Comparison of ENCODE assay signal across 10 mouse cellular contexts in the genomic region with DNA sequence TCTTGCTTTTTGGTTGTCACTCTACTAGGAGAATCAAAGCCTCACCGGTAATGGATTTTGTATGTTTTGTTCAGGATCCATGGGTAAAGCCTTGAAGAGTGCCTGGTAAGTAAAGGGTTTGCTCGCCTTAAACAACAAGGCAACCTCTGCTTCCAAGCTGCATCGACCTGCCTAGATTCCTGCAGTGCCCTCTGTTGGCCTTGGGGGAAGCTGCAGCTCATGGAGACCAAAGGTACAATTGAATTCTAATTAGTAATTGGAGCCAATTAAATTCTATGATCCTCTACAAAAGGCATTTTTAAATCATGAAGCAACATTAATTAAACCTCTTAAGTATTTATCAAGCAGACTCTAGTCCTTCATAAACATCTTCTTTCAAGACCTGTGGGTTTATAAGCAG.
DNase-seq lines count a peak whose midpoint lies in the region; ATAC-seq and TF ChIP-seq lines count a peak whose summit lies in the region.
"Had no signal": no experiment of that assay in that cellular context is flagged by ENCODE, and none has a peak within 500 bp of the region (broad histone marks: within the 10 kb centered on the region; RNA-seq: fewer than 3 reads in every experiment).

No protein-coding gene starts in this region.

- H3K4me1 ChIP-seq in kidney, postnatal 0 days (replicated peaks; ENCODE audit: insufficient read depth, low read length): no peaks in the 10 kb centered on the region
- 0 out of 2 replicates have a peak, but pooled peaks cover 5% of the 10 kb centered on the region for H3K4me1 ChIP-seq in kidney, embryonic 16.5 days (ENCODE audit: insufficient read depth, low read length)
- H3K4me1 ChIP-seq in cortical plate, adult 2 months (ENCODE audit: control insufficient read depth, insufficient read depth, low read length): no peaks in the 10 kb centered on the region
- peaks cover 13% of the 10 kb centered on the region; the same call in 1 of the 2 replicates for H3K4me1 ChIP-seq in small intestine, adult 2 months (ENCODE audit: control insufficient read depth, insufficient read depth, insufficient read length, low read length)
- H3K4me1 ChIP-seq: lung, embryonic 15.5 days had no signal

- TF ChIP-seq CTCF in kidney, postnatal 0 days (IDR thresholded peaks at IDR 0.05; ENCODE audit: low read depth): peak; percentile 52
- TF ChIP-seq CTCF in cortical plate, adult 2 months (IDR thresholded peaks at IDR 0.05; ENCODE audit: extremely low read depth, insufficient read depth, low read length): peak; percentile 27
- TF ChIP-seq CTCF in small intestine, adult 2 months (IDR thresholded peaks at IDR 0.05; ENCODE audit: extremely low read depth, insufficient read length, insufficient replicate concordance, low read depth, low read length): peak; percentile 67; the same call in 1 of the 2 replicates

- TF ChIP-seq POLR2A in cortical plate, adult 2 months (IDR thresholded peaks at IDR 0.05; ENCODE audit: extremely low read depth, insufficient read depth, low read length): no peak
- no peak for TF ChIP-seq POLR2A in small intestine, adult 2 months (IDR thresholded peaks at IDR 0.05; ENCODE audit: low read depth, low read length)

- ATAC-seq in kidney, postnatal 0 days (replicated peaks; ENCODE audit: low FRiP score, low read depth): no peak
- ATAC-seq in kidney, embryonic 16.5 days (ENCODE audit: low FRiP score, low TSS enrichment): no peak

- no peak overlapping the region for H3K27ac ChIP-seq in kidney, postnatal 0 days
- no peak overlapping the region for H3K27ac ChIP-seq in kidney, embryonic 16.5 days (ENCODE audit: low read length)
- no peak overlapping the region for H3K27ac ChIP-seq in cortical plate, adult 2 months (ENCODE audit: insufficient read depth, low read length)
- no peak overlapping the region for H3K27ac ChIP-seq in small intestine, adult 2 months (ENCODE audit: insufficient read depth, low read depth, low read length)
- H3K27ac ChIP-seq: lung, embryonic 15.5 days had no signal

- no peaks in the 10 kb centered on the region for H3K9me3 ChIP-seq in kidney, postnatal 0 days (replicated peaks; ENCODE audit: low read length)
- H3K9me3 ChIP-seq in kidney, embryonic 16.5 days (ENCODE audit: low read length): no peaks in the 10 kb centered on the region
- H3K9me3 ChIP-seq: lung, embryonic 15.5 days had no signal

- H3K27me3 ChIP-seq in kidney, postnatal 0 days (ENCODE audit: insufficient read depth, low read length): no peaks in the 10 kb centered on the region
- no peaks in the 10 kb centered on the region for H3K27me3 ChIP-seq in kidney, embryonic 16.5 days (ENCODE audit: insufficient read depth, low read length)
- H3K27me3 ChIP-seq in small intestine, adult 2 months (ENCODE audit: control insufficient read depth, insufficient read depth, low read length): no peaks in the 10 kb centered on the region
- H3K27me3 ChIP-seq: lung, embryonic 15.5 days had no signal

- no peak overlapping the region for H3K9ac ChIP-seq in kidney, postnatal 0 days (ENCODE audit: low read depth, low read length)
- no peak overlapping the region for H3K9ac ChIP-seq in kidney, embryonic 16.5 days (replicated peaks; ENCODE audit: low read length)
- H3K9ac ChIP-seq: lung, embryonic 15.5 days had no signal

- H3K36me3 ChIP-seq in kidney, postnatal 0 days (ENCODE audit: insufficient read depth, low read length): no peaks in the 10 kb centered on the region
- no peaks in the 10 kb centered on the region for H3K36me3 ChIP-seq in kidney, embryonic 16.5 days (ENCODE audit: insufficient read depth, low read length)
- H3K36me3 ChIP-seq in small intestine, adult 2 months (ENCODE audit: control insufficient read depth, insufficient read depth, low read length): no peaks in the 10 kb centered on the region
- H3K36me3 ChIP-seq: lung, embryonic 15.5 days had no signal

- WGBS in kidney, postnatal 0 days: 78% methylated on average over 3 of the region's 3 CpGs
- 73% methylated on average over 3 of the region's 3 CpGs for WGBS in kidney, embryonic 16.5 days
- WGBS in small intestine, adult 2 months: 58% methylated on average over 3 of the region's 3 CpGs

- DNase-seq in adrenal gland, postnatal 14 days: peak; percentile 32
- no peak for DNase-seq in adrenal gland, adult 8-10 months
- no peak for DNase-seq in kidney, postnatal 0 days (ENCODE audit: low spot score)
- DNase-seq in layer of hippocampus, postnatal 14 days (ENCODE audit: low spot score in 2 of 2): no peak
- no peak for DNase-seq in layer of hippocampus, adult 11-12 months (ENCODE audit: low spot score)
- DNase-seq: cerebellum, adult 11 months had no signal

- no peak overlapping the region for H3K4me2 ChIP-seq in kidney, postnatal 0 days (ENCODE audit: low read length)
- no peak overlapping the region for H3K4me2 ChIP-seq in kidney, embryonic 16.5 days (replicated peaks; ENCODE audit: low read depth, low read length)
- H3K4me2 ChIP-seq: lung, embryonic 15.5 days had no signal

- no peak overlapping the region for H3K4me3 ChIP-seq in kidney, postnatal 0 days (replicated peaks; ENCODE audit: low read depth, low read length)
- no peak overlapping the region for H3K4me3 ChIP-seq in kidney, embryonic 16.5 days (ENCODE audit: low read length)
- H3K4me3 ChIP-seq in cortical plate, adult 2 months (ENCODE audit: insufficient read depth, low read length): no peak overlapping the region
- H3K4me3 ChIP-seq in small intestine, adult 2 months (ENCODE audit: low read depth, low read length): no peak overlapping the region
- H3K4me3 ChIP-seq: lung, embryonic 15.5 days had no signal
